Mouse (Mus musculus) induced T-regulatory cell, adult 2 months (primary cell): ENCODE data around the gene Sema4d.
A peak's percentile ranks its signal among the peaks of the same experiment; 100 is the strongest.
"Not testable (repeated sequence)": the region's sequence is repeated elsewhere in the genome, so short reads cannot be mapped to it uniquely, and the experiment has no call there.

Experiments used
- DNase-seq: peaks from one replicate; pipeline ENCODE4 v3.0.0-alpha.2; 2012; ENCODE audit warnings: low read depth

Sema4d gene

GRCm38 (mm10) chr13:51678687-51679086 is 114.9 kb downstream of the Sema4d start:
- no peak for DNase-seq

- DNase-seq: no peak
Observed at GRCm38 (mm10) chr13:51677630-51678185, 115.8 kb downstream of the Sema4d start.

- peak; percentile 68 for DNase-seq
Observed at GRCm38 (mm10) chr13:51677041-51677440, 116.5 kb downstream of the Sema4d start.

- DNase-seq: peak; percentile 24
Observed at GRCm38 (mm10) chr13:51676641-51677040, 116.9 kb downstream of the Sema4d start.

- not testable (repeated sequence) for DNase-seq
Observed at GRCm38 (mm10) chr13:51668195-51668594, 125.4 kb downstream of the Sema4d start.

- no peak for DNase-seq
Observed at GRCm38 (mm10) chr13:51663561-51663960, 130.0 kb downstream of the Sema4d start.

- no peak for DNase-seq
Observed at GRCm38 (mm10) chr13:51659573-51659972, 134.0 kb downstream of the Sema4d start.

- DNase-seq: no peak
Observed at GRCm38 (mm10) chr13:51658094-51658493, 135.5 kb downstream of the Sema4d start.

GRCm38 (mm10) chr13:51656516-51657235 is 136.9 kb downstream of the Sema4d start:
- no peak for DNase-seq

GRCm38 (mm10) chr13:51653961-51654360 is 139.6 kb downstream of the Sema4d start:
- no peak for DNase-seq

GRCm38 (mm10) chr13:51653159-51653558 is 140.4 kb downstream of the Sema4d start:
- no peak for DNase-seq

GRCm38 (mm10) chr13:51651408-51652064 is 142.0 kb downstream of the Sema4d start, which contains the start of gene Secisbp2:
TSS of gene Secisbp2 (plus strand) at chr13:51651697.
- DNase-seq: peak; percentile 96

- DNase-seq: no peak
Observed at GRCm38 (mm10) chr13:51649740-51650139, 143.8 kb downstream of the Sema4d start.

- DNase-seq: peak; percentile 32
Observed at GRCm38 (mm10) chr13:51648237-51648636, 145.3 kb downstream of the Sema4d start.

GRCm38 (mm10) chr13:51647770-51648169 is 145.8 kb downstream of the Sema4d start:
- DNase-seq: peak; percentile 32

GRCm38 (mm10) chr13:51646362-51647027 is 147.1 kb downstream of the Sema4d start:
- DNase-seq: no peak

- no peak for DNase-seq
Observed at GRCm38 (mm10) chr13:51645872-51646271, 147.7 kb downstream of the Sema4d start.

- peak; percentile 100 for DNase-seq
Observed at GRCm38 (mm10) chr13:51644829-51645789, 148.4 kb downstream of the Sema4d start, which contains the start of gene Cks2. TSS of gene Cks2 (plus strand) at chr13:51645232.

- DNase-seq: no peak
Observed at GRCm38 (mm10) chr13:51643924-51644828, 149.4 kb downstream of the Sema4d start.

- no peak for DNase-seq
Observed at GRCm38 (mm10) chr13:51642171-51642778, 151.3 kb downstream of the Sema4d start.
